Mouse (Mus musculus): ENCODE data around the gene Gm21773. TPM values are rescaled to one million over a fixed set of nuclear protein-coding genes. Genes with fewer than 3 reads are reported as not detected.
"Not testable (repeated sequence)": the region's sequence is repeated elsewhere in the genome, so short reads cannot be mapped to it uniquely, and the experiment has no call there.

Gm21773 gene
- polyA plus RNA-seq (2016; fragmentation: Nextera tagmentation; extraction: Ambion mirVana), result not detected in 2 replicates

- H3K27me3 ChIP-seq (replicated peaks; ENCODE audit: low read depth, poor library complexity, severe bottlenecking); H3K4me1 ChIP-seq; H3K36me3 ChIP-seq (replicated peaks); H3K27ac ChIP-seq (replicated peaks); DNase-seq (ENCODE audit: low spot score); H3K4me3 ChIP-seq; H3K9me3 ChIP-seq: not testable (repeated sequence)
- no CpG with 5 or more reads among the region's 2 CpGs for WGBS
Observed at GRCm38 (mm10) chrY:25309260-25309659, at the start of gene Gm21773. Gm21773 (minus strand) TSS chrY:25309360.
